Mouse (Mus musculus) heart, adult 9 months (tissue): ENCODE results near the gene Kirrel3.

ENCODE experiments used
- DNase-seq, 2 experiments: peaks; one replicate each; pipeline ENCODE4 v3.0.0; 2022; ENCODE audit warnings: low spot score in 2 of 2

Kirrel3 gene

DNA sequence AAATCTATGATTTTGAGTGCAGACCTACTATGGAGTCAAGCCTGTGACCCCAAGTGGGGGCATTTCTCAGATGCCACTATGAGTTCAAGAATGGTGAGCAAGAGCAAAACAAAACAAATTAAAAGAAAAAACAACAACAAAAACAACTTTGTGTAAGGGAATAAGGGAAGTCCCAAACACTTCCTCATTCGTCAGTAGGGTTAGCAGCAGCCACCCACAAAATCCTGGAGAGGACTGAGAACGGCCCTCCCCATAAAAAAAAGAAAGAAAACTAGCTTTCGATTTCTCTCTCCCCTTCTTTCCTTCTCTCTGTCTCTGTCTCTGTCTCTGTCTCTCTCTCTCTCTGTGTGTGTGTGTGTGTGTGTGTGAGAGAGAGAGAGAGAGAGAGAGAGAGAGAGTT lies 570.9 kb downstream of the Kirrel3 start:
- DNase-seq = no peak

DNA sequence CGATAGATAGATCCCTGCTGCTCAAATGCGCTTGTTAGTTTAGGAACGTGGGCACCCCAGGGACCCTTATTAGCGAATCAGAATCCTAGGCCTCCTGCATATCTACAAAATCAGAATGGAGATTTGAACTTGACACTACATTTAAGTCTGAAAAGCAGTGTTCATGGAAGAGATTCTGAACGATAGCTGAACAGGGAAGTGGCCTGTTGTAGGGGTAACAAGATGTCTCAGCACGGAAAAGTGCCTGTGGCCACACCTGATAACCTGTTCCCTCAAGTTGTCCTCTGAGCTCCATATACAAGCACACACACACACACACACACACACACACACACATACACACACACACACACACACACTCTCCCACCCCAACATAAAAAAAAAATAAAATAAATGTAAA lies 571.9 kb downstream of the Kirrel3 start:
- DNase-seq = no peak

GRCm38 (mm10) chr9:35058186-35058585 lies 572.5 kb downstream of the Kirrel3 start:
- no peak for DNase-seq

DNA sequence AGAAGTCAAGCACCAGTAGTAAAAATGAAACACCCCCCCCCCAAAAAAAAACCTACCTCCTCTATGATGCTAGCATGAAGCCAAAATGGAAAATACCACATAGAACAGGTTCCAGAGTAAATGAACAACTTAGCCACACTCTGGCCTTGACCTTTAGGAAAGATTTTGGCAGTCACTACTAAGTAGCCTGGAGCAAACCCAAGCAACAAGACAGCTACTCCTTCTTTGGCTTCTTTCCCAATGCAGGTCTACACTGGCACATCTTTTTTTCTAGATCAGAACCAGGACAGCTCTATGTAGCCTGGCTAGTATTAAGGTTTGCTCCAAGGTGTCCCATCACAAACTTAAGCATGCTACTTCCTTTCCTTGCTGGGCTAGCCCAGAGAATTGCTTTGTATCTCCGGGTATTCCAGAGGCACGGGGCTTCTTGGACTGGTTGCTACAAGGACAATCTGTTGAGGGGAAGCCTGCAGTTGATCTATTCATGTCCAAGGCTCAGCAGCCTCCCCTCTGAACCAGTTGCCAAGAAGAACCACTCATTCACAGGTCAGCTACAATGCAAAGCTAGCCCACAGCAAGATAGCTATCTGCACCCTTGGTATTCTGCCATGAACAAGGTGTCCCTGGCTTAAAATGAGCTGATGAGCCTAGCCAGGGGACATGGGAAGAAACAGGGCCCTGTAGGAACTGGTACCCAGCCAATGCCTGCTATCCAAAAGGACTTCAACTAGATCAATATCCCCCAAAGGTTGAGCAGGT lies 573.1 kb downstream of the Kirrel3 start:
- DNase-seq = peak; percentile 22 to 59

- DNase-seq = no peak
These were observed 574.2 kb downstream of the Kirrel3 start for GRCm38 (mm10) chr9:35059881-35060280.

DNA sequence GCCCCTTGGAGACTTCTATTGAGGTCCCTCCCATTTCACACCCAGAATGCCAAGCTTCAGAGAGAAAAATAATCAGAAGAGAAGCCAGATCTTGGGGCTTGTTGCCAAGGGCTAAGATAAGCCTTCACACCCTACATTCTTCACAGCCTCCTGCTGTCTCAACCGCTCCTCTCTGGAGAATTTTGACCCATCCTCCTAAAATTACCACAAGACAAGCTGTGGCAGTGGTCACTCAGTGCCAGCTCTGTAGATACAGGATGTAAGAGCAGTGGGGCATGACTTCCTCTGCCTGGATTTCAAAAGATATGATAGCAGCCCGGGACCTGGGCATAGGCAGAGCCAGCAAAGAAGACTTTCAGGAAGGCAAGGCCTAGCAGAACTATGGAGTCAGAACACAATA lies 575.8 kb downstream of the Kirrel3 start:
- no peak for DNase-seq
